Mouse (Mus musculus) heart, embryonic 16.5 days (tissue): ENCODE measurements around the gene Cyp2b19. TPM values are rescaled to one million over a fixed set of nuclear protein-coding genes. Genes with fewer than 3 reads are reported as not detected.

Source experiments
- ATAC-seq: fragments of 200-750 bp; cut with Nextera tagmentation; replicated peaks from 2 replicates; pipeline ENCODE4 v1.8.0; 2017; ENCODE audit warnings: moderate number of reproducible peaks; ENCODE audit not compliant: insufficient read depth, low FRiP score; ENCODE audit errors: extremely low read depth
- H3K27ac ChIP-seq: fragments of 300-500 bp; sonication (generic); 2 replicates; pipeline ENCODE4 v1.5.1; 2014; ENCODE audit warnings: mild to moderate bottlenecking, low read length, control low read depth, moderate library complexity
- H3K27me3 ChIP-seq: fragments of 300-500 bp; sonication (generic); 2 replicates; pipeline ENCODE4 v1.6.1; 2014; ENCODE audit warnings: low read length, mixed read lengths; ENCODE audit not compliant: control insufficient read depth, insufficient read depth
- H3K36me3 ChIP-seq: fragments of 300-500 bp; sonication (generic); 2 replicates; pipeline ENCODE4 v1.6.1; 2014; ENCODE audit not compliant: control insufficient read depth, insufficient read depth
- H3K4me1 ChIP-seq: fragments of 300-500 bp; sonication (generic); 2 replicates; pipeline ENCODE4 v1.6.1; 2014; ENCODE audit warnings: low read length, mixed read lengths; ENCODE audit not compliant: control insufficient read depth, insufficient read depth
- H3K4me2 ChIP-seq: fragments of 300-500 bp; sonication (generic); 2 replicates; pipeline ENCODE4 v1.6.1; 2014; ENCODE audit warnings: low read depth, mild to moderate bottlenecking, control low read depth, low read length
- H3K4me3 ChIP-seq: fragments of 300-500 bp; sonication (generic); 2 replicates; pipeline ENCODE4 v1.5.1; 2014; ENCODE audit warnings: mild to moderate bottlenecking, control low read depth, low read length
- H3K9ac ChIP-seq: fragments of 300-500 bp; sonication (generic); 2 replicates; pipeline ENCODE4 v1.6.1; 2014; ENCODE audit warnings: low read length, control low read depth
- H3K9me3 ChIP-seq: fragments of 300-500 bp; sonication (generic); replicated peaks from 2 replicates; pipeline ENCODE4 v1.6.1; 2016; ENCODE audit warnings: low read length; ENCODE audit not compliant: control insufficient read depth
- WGBS: fragments of 180-500 bp; shearing (Covaris S2); extraction: QIAGEN DNeasy Blood & Tissue Kit; methylation state at CpG from one replicate; pipeline ENCODE4 v1.1.7; 2014; 5-methylcytosine and 5-hydroxymethylcytosine counted together
- polyA plus RNA-seq: library from polyadenylated mRNA; unstranded; fragments of >200 nt; fragmentation: Nextera tagmentation; extraction: Ambion mirVana; gene quantifications from 2 replicates; pipeline ENCODE4 v1.2.1, GENCODE M21; 2015

Cyp2b19 gene
- polyA plus RNA-seq, 1 experiment from 2014 or later, result not detected

GRCm38 (mm10) chr7:26800104-26800503 is 43.2 kb downstream of the Cyp2b19 start:
- no peak for ATAC-seq
- no peak overlapping the region for H3K9ac ChIP-seq
- no peak overlapping the region for H3K4me3 ChIP-seq
- H3K36me3 ChIP-seq, result no peaks in the 10 kb centered on the region
- H3K27me3 ChIP-seq, result no peaks in the 10 kb centered on the region
- H3K4me1 ChIP-seq, result no peaks in the 10 kb centered on the region
- no peak overlapping the region for H3K27ac ChIP-seq
- no peak overlapping the region for H3K4me2 ChIP-seq
- H3K9me3 ChIP-seq, result no peaks in the 10 kb centered on the region

GRCm38 (mm10) chr7:26800996-26801395 is 44.1 kb downstream of the Cyp2b19 start:
- Histone ChIP-seq H3K27me3 (no peaks in the 10 kb centered on the region), H3K36me3 (no peaks in the 10 kb centered on the region), H3K27ac (no peak overlapping the region), H3K4me2 (no peak overlapping the region), H3K4me3 (no peak overlapping the region), H3K9me3 (no peaks in the 10 kb centered on the region), H3K9ac (no peak overlapping the region), H3K4me1 (no peaks in the 10 kb centered on the region)
- WGBS, result 78% methylated on average over 1 of the region's 1 CpGs
- no peak for ATAC-seq

GRCm38 (mm10) chr7:26808592-26808991 is 51.6 kb downstream of the Cyp2b19 start, which contains the start of gene Cyp2g1:
TSS of gene Cyp2g1 (plus strand) at chr7:26808892.
- H3K27ac ChIP-seq, result no peak within 1 kb of the TSS
- H3K4me3 ChIP-seq, result no peak within 1 kb of the TSS
- no peaks in the 10 kb centered on the region for H3K9me3 ChIP-seq
- no peak within 1 kb of the TSS for H3K9ac ChIP-seq
- H3K4me2 ChIP-seq, result no peak within 1 kb of the TSS
- ATAC-seq, result no peak
- 92% methylated on average over 2 of the region's 2 CpGs for WGBS
- H3K27me3 ChIP-seq, result no peaks in the 10 kb centered on the region
- H3K36me3 ChIP-seq, result no peaks in the 10 kb centered on the region
- H3K4me1 ChIP-seq, result no peaks in the 10 kb centered on the region

Other genes with a start within 250 kb of the Cyp2b19 start
- not detected in 2 replicates for gene Nlrp9a, start 222.1 kb upstream of the Cyp2b19 start, polyA plus RNA-seq
- not detected in 2 replicates for gene Vmn1r185, start 138.7 kb upstream of the Cyp2b19 start, polyA plus RNA-seq
- gene Cyp2b23, start 70.7 kb upstream of the Cyp2b19 start, polyA plus RNA-seq, result not detected in 2 replicates
- 0.18 TPM in 1 of 2 replicates, not detected in the other for gene Cyp2g1, start 51.8 kb downstream of the Cyp2b19 start, polyA plus RNA-seq
- 0.13 TPM in 1 of 2 replicates, not detected in the other for gene Cyp2a5, start 78.2 kb downstream of the Cyp2b19 start, polyA plus RNA-seq
- gene Cyp2a22, start 182.2 kb downstream of the Cyp2b19 start, polyA plus RNA-seq, result not detected in 2 replicates